Mouse (Mus musculus) liver, postnatal 0 days (tissue): ENCODE measurements at regions not wholly inside any gene's neighbourhood (a gene's known extent, or its start where the extent isn't known, plus 50 kb on each side); places are given as distances from the start of the nearest gene placed in this dataset.

ENCODE experiments used
- CTCF ChIP-seq: sonication (generic); IDR thresholded peaks from 2 replicates; pipeline ENCODE4 v1.5.1; 2016; ENCODE audit warnings: antibody characterized with exemption, low read depth
- EP300 ChIP-seq: IDR thresholded peaks from 2 replicates; pipeline ENCODE4 v1.6.1; 2016; ENCODE audit warnings: antibody characterized with exemption, low read depth, mild to moderate bottlenecking

DNA sequence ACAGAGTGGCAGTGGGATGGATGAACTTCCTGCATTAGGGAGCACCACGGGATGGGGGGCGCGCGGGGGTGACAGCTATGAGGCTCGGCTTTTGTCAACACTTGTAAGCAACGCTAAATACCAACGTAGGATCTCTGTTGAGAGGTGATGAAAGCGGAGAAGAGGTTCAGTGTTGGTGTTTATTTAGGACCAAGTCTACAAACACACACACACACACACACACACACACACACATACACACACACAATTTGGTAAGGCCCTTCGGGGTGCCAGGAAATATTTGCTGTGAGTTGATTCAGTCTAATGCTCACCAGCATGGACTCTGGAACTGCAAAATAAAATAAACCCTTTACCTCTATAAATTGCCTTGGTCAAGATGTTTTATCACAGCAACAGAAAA lies 148.3 kb upstream of the Plcz1 start:
- TF ChIP-seq CTCF: no peak
- TF ChIP-seq EP300: no peak
